Mouse (Mus musculus) gastrocnemius, adult 18-20 months (tissue): ENCODE measurements around the gene Tmem44. TPM values are rescaled to one million over a fixed set of nuclear protein-coding genes. Genes with fewer than 3 reads are reported as not detected.

ENCODE experiments used
- DNase-seq: peaks from one replicate; pipeline ENCODE4 v3.0.0; 2021; ENCODE audit warnings: low spot score
- long read RNA-seq, 2 experiments: library from polyadenylated mRNA; stranded (forward); transcript quantifications; one replicate each; pipeline ENCODE4 v2.0.0; 2021
- total RNA-seq, 2 experiments: library from RNA; stranded (reverse); gene quantifications; 2 replicates each; pipeline ENCODE4 v1.2.3; 2021

The Tmem44 gene
- total RNA-seq = 1 to 10 TPM; 1.3 to 1.9 TPM
- long read RNA-seq, experiment 1, partial matches to known transcripts = 0 of 1 reads
- long read RNA-seq, experiment 1, other reads (novel, unspliced or antisense) = 1 of 1 reads
- long read RNA-seq, experiment 2, partial matches to known transcripts = 0 of 1 reads
- long read RNA-seq, experiment 2, other reads (novel, unspliced or antisense) = 1 of 1 reads

DNA sequence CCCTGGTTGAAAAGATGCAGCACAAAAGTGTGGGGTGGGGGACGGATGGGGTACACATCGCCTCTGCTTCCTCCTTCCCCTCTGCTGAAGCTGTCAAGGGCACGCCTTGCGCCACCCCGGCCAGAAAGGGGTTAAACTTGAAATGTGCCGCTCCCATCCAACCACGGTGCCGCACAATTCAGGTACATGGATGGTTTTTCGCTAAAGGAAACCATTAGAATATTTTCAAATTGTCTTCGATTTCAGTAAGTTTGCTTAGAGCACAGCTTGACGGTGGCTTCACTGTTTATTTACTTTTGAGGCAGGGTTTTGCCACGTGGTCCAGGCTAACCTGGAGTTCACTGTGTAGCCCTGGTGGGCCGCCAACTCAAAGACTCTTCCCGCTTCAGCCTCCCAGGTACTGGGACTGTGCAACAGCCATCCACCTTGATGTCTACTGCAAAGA lies at the start of gene Tmem44:
Gene Tmem44, minus strand, starts transcription at position 95 of the 445 bp plus-strand sequence.
- no peak for DNase-seq

DNA sequence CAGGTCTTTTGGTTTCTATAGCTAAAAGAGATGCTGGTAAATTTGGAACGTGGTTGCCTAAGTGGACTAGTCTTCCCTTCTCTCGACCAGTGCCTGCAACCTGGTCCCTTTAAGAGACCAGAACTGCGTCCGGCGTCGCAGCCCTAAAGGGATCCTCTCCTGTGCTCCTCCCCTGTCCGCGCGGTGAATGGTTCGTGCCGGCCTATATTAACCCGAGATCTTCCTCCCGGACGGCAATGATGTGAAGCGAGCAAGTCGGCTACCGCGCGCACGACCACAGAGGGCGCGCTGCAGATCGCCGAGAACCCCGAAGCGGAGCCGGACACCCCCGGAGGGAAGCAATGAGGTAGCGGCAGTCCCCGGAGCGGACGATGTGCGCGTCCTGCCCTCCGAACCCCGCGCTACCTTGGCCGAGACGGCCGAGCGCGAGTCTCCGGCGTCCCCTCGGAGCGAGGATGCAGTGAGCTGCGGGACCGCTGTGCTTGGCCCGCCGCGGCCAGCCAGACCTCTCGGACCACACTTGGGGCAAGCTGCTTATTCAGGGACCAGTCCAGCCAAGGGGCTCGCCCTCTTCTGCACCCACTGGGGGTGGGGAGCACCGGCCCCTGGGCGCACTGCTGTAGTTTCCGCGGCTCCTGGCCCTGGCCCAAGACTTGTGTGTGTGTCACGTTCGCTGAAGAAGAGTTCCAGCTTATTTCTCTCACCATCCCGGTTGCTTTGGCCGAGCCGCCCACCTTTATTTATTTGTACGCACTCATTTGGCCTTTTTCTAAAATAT lies 49.0 kb upstream of the Tmem44 start, which contains the start of gene Fam43a:
Gene Fam43a, plus strand, starts transcription at position 233 of the 778 bp plus-strand sequence.
- peak; percentile 92 for DNase-seq

DNA sequence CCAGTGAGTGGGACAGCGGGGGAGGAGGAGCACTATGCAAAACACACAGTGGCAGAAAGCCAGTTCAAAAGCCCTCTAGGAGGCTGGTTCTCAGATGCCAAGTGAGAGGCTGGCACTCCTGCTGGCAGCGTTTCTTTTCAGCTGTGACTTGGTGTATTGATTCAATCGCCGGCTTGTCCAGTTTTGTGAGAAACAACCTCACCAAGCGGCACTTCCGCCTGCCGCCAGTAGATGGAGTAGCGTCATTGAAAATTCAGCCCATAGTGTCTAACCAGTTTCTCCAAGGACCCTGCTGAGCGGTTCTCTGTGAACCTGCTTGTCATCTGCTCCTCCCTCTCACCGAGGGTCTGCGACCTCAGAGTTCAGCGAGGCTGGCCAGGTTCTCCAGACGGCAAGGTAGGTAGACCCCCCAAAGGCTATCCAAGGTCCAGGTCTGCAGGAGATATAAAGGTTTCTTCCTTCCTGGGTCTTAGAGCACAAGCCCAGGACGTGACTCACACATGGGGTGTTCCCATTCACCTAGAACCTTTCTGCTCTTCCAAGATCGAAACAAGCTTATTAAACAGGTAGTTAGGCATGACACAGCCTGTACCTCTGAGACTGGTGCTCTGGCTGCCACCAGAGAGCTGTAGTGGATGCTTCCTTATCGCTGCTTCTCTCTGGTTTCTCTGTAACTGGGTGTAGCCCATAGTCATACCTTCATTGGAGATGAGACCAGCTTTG lies 46.5 kb upstream of the Tmem44 start:
- DNase-seq = peak; percentile 89

DNA sequence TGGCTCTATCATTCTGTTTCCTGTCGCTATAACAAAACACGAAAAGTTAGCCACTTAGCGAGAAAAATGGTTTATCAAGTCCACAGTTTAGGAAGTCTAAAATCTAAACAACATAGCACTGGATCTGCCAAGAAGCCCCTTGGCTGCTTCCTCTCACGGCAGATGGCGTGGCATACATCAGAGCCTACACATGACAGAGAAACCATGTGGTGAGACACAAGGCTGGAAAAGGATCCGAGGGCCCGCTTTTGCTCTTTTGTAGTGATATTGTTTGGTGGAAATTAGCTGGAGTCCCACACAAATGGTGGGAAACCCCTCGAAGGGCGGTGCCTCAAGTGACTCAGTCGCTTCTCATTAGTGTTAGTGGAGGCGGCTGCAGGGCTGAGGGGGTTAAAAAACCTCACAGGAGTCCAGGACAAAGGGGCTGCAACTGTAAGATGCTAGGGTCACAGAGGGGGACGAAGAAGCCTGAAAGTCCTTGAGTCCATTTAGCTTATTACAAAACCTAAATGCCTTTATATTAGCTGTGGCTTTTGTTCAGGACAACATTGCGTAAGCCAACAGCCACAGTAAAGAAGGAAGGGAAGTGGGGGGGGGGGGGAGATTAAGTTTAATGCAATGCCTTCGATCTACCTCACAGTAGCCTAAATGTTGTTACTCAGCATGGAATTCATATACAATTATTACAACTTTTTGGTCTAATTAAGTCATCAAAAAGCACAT lies 45.4 kb upstream of the Tmem44 start:
- no peak for DNase-seq

DNA sequence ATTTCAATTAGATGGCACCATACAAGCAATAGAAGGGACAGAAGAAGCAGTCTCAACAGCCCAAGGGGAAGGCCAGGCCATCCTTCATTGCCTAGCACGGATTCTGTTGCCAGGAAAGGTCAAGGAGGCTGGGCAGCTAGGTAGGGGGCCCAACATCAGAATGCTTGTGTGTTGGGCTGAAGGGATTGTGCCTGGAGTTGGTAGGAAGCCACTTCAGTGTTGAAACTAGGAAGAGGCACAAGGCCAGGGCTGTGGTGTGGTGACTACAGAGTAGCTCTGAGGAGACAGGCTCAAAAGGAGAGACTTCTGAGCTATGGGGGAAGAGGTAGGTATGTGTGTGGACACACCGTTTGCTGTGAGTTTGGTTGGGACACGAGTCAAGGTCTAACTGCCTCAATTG lies 44.7 kb upstream of the Tmem44 start:
- no peak for DNase-seq

DNA sequence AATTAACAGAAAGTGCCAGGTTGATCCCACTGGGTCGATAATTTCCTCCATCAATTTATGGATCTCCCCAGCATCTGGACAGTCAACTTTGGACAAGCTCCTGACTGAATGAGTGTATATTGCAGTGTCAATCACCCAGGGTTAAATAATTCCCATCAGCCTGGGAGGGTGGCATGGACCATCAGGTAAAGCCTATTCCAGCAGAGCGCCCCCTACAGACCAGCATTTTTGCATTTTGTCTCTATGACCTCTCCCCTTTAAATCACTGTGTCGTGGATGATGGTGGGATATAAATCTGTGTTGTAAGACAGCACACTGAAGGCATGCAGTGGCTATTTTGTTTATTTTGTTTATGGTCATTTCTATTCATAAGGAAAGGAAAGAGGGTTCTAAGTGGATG lies 41.3 kb upstream of the Tmem44 start:
- DNase-seq = no peak

DNA sequence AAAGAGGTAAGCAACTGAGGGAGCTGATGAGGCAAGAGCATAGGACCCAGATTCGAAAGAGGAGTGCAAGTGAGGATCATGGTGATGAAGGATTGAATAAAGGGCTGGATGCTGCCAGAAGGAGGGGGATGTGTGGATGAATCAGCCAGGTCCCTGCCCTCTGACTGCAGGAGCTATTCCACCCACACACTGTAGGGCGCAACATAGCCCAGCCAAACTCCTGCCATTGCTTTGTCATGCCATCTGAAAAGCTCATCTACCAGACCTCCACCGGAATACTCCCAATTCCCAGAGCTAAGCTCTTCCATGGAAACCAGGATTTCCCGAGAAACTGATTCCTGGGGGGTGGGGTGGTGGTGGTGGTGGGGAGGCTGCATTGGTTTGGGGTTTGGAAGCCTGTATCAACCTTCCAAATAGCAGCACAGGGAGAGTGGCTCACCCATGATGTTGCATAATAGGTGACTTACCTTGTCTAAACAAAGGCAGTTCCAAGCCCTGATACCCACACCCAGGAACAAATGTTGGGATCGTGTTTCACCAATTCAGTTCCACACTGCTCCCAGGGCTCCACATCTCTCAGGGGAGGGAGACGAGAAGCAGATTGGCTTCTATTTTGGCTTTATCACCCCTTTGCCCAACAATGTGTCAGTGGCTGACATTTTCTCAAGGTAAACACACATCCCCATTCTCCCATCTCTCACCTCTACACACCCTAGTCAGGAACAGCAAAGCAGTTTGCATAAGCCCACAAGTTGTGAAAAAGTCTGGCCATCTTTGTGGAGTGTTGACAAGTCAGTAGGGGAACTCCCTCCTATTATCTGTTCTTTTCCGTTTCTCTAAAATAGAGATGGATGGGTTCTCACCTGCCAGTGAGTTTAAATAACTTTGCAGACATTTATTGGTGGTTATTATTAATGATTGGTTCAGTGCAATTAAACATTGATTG lies 39.9 kb upstream of the Tmem44 start:
- no peak for DNase-seq

DNA sequence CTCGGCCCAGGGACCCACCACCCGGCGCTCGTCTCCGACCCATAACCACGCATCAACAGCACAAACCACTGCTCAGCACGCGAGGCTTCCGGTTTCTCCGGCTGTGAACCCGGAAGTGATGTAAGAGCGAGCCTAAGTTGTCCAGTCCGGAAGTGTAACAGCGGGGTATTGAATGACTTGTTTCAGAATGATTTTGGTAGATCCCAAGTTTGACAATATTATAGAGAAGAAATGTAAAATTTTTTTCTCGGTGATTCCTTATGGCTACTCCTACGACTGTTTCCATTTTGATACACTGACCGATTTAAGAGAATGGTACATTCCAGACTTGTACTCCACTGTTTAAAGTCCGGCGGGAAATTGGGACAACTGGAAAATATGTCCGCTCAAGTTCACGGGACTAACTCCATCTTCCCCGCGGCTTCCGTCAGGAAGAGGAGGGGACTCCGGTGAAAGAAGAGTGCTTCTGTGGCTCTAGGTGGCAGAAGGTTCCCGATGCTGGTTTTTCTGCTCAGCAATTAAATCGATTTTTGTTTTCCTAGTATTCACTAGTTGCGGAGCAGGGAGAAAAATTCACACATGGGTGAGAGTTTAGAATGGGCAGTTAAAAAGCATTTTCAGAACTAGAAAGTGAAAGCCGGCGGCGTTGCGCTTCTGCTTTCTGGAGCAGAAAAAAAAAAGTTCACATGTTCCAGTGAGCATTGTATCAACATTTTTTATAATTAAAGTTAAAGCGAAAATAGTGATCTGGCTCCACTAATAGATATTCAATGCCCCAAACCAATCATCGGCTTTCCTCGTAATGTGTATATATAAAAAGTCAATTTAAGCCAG lies 37.1 kb upstream of the Tmem44 start, which contains the start of gene Lsg1:
Gene Lsg1, minus strand, starts transcription at position 99 of the 834 bp plus-strand sequence.
- DNase-seq = peak; percentile 91

DNA sequence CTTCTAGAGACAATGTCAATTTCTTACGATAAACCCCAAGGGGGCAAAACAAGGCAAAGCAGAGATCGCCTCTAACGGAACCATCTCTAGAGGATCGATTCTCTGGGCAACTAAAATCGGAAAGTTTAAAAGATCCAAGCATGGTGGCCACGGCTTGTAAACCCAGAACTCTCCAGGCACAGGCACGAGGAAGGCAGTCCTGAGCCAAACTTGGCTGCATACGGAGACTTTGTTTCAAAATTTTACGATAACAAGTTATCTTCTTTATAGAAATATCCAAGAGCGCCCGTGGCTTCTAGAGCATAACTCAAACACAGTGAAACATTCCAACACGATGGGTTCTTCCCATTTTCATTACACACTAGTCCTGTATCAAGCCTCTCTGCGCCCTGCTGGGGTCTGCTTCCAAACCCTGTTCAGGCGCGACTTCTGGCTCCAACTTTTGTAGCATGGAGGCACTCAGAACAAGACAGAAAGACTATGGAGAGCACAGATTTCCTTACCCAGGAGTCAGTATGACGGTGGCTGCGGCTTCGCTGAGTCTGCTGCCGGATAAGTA lies 36.4 kb upstream of the Tmem44 start:
- DNase-seq = no peak

DNA sequence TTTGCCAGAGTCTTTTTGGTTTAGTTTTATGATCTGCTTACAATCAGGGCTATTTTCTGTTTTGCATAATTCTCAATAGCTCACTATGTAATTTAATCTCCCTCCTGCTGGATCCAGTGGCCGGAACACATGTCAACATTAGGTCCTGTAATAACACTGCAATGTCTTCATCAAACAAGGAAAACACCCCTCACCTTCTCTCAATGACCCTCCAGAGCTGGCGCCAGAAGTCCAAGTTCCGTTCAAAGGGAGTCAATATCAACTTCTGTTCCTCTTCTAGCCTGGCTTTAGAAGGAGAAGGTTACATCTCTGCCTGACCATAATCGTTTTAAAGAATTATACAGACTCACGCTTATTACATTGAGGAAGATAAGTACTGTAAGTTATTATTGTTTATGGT lies 30.1 kb upstream of the Tmem44 start:
- DNase-seq = no peak

DNA sequence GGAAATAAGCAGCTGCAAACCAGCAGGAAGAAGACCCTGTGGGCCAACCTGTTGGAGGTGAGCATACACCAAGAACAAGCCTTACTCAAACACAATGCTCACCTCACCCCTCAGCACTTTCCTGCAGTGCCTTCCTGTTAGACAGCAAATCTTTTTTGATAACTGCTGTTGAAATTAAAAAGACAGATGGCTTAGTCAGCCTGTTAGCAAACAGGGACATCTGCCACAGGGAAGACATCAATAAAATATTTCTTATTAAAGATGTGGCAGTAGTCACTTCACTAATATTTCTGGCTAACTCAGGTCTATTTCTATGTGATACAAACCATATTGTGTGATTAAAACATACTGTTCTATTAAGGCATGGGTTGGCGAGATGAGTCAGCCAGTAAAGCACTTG lies 25.8 kb upstream of the Tmem44 start:
- no peak for DNase-seq

DNA sequence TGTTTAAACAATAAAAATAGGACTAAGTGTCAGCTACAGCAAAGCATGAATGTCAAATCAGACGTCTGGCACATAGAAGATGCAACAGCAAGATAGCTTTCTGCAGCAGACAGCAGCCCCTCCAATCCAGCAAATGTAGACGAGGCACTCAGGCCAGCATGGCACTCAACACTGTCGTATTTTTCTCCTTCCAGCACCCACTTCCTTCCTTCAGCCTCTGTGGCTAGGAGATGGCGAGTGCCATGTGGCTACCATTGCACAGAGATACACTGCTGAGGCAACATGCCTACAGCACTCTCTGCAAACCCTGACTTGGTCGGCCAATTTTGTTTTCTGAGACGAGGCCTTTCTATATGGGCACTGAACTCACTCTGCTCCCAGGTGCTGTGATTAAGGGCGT lies 25.2 kb upstream of the Tmem44 start:
- no peak for DNase-seq

DNA sequence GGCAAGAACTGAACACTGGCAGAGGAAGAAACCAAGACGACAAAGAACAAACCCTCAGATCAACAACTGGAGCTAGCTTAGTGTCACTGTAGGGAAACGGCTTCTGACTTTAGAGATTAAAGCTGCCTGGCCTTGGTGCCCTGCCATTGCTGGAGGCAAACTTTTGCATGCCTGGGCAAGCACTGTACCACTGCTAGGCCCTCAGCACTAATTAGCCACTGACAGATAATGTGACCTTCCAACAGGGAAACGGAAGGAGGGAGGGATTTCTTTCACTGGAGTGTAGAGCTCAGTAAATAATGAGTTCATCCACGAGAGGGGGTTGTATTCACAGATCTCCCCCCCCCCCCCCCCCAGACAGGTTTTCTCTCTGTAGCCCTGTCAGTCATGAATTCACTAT lies 21.6 kb upstream of the Tmem44 start:
- no peak for DNase-seq

DNA sequence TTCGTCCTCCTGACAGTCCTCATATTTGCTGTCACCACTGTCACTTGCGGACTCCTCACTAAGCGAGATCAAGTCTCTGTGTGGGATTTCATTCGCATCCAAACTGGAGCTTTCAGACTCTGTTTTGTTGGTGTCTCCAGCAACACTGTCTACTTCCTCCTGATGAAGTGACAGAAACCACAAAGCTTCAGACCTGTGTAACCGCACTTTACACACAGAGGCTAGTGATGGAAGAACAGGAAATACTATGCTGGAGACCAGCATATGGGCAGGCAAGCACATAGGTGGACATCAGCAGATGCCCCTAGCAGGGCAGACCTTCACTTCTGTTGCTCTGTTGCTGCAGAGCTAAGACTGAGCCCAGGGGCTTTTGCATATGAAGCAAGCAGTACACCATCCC lies 20.7 kb upstream of the Tmem44 start:
- no peak for DNase-seq

DNA sequence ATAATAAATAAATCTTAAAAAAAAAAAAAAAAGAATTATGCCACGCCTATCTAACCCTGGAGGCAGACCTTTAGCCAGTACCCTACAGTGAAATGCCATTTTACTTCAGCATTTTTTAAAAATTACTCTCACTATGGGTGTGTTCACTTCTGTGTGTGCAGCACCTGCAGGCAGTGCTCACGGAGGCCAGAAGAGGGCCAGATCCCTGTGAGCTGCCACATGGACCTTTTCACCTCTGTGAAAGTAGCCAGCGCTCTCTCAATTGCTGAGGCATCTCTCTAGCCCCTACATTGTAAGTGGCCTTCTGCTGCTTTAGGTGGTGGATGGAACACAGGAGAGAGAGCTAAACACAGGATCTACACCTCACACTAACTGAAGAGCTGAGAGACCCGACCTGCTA lies 19.5 kb upstream of the Tmem44 start:
- no peak for DNase-seq

DNA sequence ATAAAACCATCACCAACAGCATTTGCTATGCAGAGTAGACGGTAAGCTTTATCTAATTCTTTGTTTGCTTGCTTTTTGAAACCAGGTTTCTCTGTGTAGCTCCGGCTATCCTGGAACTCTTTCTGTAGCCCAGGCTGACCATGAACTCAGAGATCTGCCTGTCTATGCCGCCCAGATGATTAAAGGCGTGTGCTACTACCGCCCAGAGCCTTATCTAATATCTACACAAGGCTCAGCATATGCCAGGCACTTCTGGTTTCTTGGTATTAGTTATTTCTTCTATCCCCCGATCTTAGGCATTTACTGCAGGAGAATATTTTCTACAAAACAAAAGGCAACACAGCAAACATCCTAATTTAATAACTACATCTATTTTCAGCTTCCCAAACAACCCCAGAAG lies 15.0 kb upstream of the Tmem44 start:
- DNase-seq = no peak

DNA sequence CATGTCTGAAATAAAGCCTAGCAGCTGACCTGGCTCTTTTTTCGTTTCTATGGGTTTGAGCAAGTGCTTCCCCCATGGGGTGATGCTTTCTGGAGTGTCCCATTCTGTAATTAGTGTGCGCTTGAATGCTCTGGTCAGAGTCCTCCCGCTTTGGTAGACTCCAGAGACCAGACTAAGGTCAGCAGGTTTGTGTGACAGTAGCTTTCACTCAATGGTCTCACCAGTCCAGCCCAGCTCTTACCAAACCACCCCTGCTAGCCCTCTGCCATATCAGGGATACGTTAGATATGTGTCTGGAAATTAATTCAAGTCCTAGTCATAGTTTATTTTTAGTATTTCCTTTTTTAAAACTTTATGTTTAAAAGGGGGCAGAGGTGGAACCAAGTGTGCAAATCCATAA lies 10.0 kb upstream of the Tmem44 start:
- DNase-seq = no peak

DNA sequence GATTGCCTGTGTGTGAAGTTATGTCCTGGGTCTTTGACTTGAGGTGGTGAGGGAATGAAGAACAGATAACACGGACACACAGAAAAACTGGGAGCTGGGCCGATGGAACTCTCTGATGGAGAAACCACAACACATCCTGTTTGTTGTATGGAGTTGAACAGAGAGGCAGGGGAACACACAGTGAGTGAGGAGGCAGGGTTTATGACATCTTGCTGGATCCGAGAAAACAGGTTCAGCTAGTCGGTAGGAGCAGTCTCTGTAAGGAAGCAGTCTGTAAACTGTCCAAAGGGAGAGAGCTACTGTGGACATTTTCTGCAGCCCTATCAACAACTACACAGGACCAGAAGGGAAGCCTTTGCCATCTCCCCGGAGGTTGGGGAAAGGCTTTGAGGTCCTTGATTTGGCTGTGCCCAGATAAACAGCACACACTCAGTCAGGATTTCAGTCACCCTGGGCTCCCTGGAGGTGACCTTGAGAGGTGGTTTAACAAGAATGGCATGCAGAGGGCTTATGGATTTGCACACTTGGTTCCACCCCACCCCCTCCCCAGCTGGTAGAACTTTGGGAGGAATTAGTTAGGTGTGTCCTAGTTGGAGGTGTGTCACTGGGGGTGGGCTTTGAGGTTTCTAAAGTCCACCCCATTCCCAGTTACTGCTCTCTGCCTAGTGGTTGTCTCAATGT lies 8.8 kb upstream of the Tmem44 start:
- DNase-seq = no peak

DNA sequence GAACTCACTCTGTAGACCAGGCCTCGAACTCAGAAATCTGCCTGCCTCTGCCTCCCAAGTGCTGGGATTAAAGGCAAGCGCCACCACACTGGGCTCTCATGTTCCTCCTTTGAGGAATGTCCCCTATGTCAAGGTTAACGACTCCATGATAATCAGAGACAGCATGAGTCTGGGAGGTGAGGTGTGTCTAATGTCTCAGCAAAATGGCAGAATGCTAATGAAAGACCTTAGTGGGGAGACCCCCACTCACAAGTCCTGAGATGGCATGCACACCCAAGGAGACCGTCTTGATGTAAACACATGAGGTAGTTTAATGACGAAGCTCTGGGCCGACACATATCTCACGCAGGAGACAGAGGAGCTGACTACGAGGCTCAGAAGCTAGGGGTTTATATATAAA lies 3.5 kb upstream of the Tmem44 start:
- no peak for DNase-seq
